Mouse (Mus musculus) fat pad, adult 2 months (tissue): ENCODE data around the gene Cyp2c40.
"Not testable (repeated sequence)": the region's sequence is repeated elsewhere in the genome, so short reads cannot be mapped to it uniquely, and the experiment has no call there.

ENCODE experiments used
- DNase-seq: peaks from one replicate; pipeline ENCODE4 v3.0.0-alpha.2; 2011; ENCODE audit warnings: low read depth, low spot score; ENCODE audit errors: extremely low read depth

Cyp2c40 gene

GRCm38 (mm10) chr19:39812714-39813113, at the start of gene Cyp2c40:
Gene Cyp2c40, minus strand, starts transcription at chr19:39812814.
- DNase-seq, result not testable (repeated sequence)

GRCm38 (mm10) chr19:39820931-39821330, 8.3 kb upstream of the Cyp2c40 start:
- DNase-seq, result not testable (repeated sequence)

GRCm38 (mm10) chr19:39816400-39816799, 3.8 kb upstream of the Cyp2c40 start:
- not testable (repeated sequence) for DNase-seq

- DNase-seq, result not testable (repeated sequence)
Observed at GRCm38 (mm10) chr19:39815991-39816390, 3.4 kb upstream of the Cyp2c40 start.

GRCm38 (mm10) chr19:39785458-39785857, 27.2 kb downstream of the Cyp2c40 start:
- DNase-seq, result not testable (repeated sequence)

- no peak for DNase-seq
Observed at GRCm38 (mm10) chr19:39745357-39745756, 67.3 kb downstream of the Cyp2c40 start.

GRCm38 (mm10) chr19:39744361-39744760, 68.3 kb downstream of the Cyp2c40 start:
- not testable (repeated sequence) for DNase-seq

- no peak for DNase-seq
Observed at GRCm38 (mm10) chr19:39740920-39741319, 71.7 kb downstream of the Cyp2c40 start, which contains the start of gene Cyp2c68. Gene Cyp2c68, minus strand, starts transcription at chr19:39741054.
